Mouse (Mus musculus): ENCODE measurements around the gene Cul1. TPM values are rescaled to one million over a fixed set of nuclear protein-coding genes. Genes with fewer than 3 reads are reported as not detected.

Cul1 gene
- polyA plus RNA-seq, 2 experiments: 104 to 125 TPM

GRCm38 (mm10) chr6:47447658-47448057 lies 5.5 kb upstream of the Cul1 start:
- H3K9ac ChIP-seq (ENCODE audit: low read depth, low read length, severe bottlenecking): no peak overlapping the region
- DNase-seq (ENCODE audit: low spot score) (no peak), ATAC-seq (ENCODE audit: low FRiP score, low read depth) (no peak)
- H3K27me3 ChIP-seq (ENCODE audit: control insufficient read depth, insufficient read depth, low read length): no peaks in the 10 kb centered on the region
- H3K27ac ChIP-seq (replicated peaks; ENCODE audit: low read depth, low read length): no peak overlapping the region
- 89% methylated on average over 1 of the region's 1 CpGs for WGBS
- no peak for TF ChIP-seq POLR2A (IDR thresholded peaks at IDR 0.05; ENCODE audit: borderline replicate concordance, extremely low read depth, insufficient read depth, insufficient read length)
- H3K4me1 ChIP-seq (ENCODE audit: control insufficient read depth, insufficient read depth, low read length): no peaks in the 10 kb centered on the region
- H3K36me3 ChIP-seq (ENCODE audit: control insufficient read depth, insufficient read depth, low read length): no peaks in the 10 kb centered on the region
- no peaks in the 10 kb centered on the region for H3K9me3 ChIP-seq (ENCODE audit: control insufficient read depth, low read length)
- no peak overlapping the region for H3K4me2 ChIP-seq (replicated peaks; ENCODE audit: low read depth, low read length, severe bottlenecking)
- H3K4me3 ChIP-seq (replicated peaks; ENCODE audit: low read length): no peak overlapping the region

GRCm38 (mm10) chr6:47453522-47454130 lies 428 bp downstream of the Cul1 start:
- Histone ChIP-seq H3K27me3 (ENCODE audit: control insufficient read depth, insufficient read depth, low read length) (no peaks in the 10 kb centered on the region), H3K9ac (ENCODE audit: low read depth, low read length, severe bottlenecking) (peak overlapping the region; percentile 99), H3K4me2 (replicated peaks; ENCODE audit: low read depth, low read length, severe bottlenecking) (peak overlapping the region; percentile 84), H3K9me3 (ENCODE audit: control insufficient read depth, low read length) (no peaks in the 10 kb centered on the region), H3K4me1 (ENCODE audit: control insufficient read depth, insufficient read depth, low read length) (peaks cover 10% of the 10 kb centered on the region), H3K4me3 (replicated peaks; ENCODE audit: low read length) (peak overlapping the region; percentile 97), H3K27ac (replicated peaks; ENCODE audit: low read depth, low read length) (peak overlapping the region; percentile 99), H3K36me3 (ENCODE audit: control insufficient read depth, insufficient read depth, low read length) (no peaks in the 10 kb centered on the region)
- TF ChIP-seq POLR2A (IDR thresholded peaks at IDR 0.05; ENCODE audit: borderline replicate concordance, extremely low read depth, insufficient read depth, insufficient read length): 0 out of 2 replicates have a peak, but pooled peaks have one; percentile 44
- ATAC-seq (ENCODE audit: low FRiP score, low read depth): peak; percentile 63
- DNase-seq (ENCODE audit: low spot score): peak; percentile 51
- WGBS: under 1% methylated on average over 25 of the region's 42 CpGs

- ATAC-seq (ENCODE audit: low FRiP score, low read depth) (peak; percentile 86), DNase-seq (ENCODE audit: low spot score) (peak; percentile 44)
- Histone ChIP-seq H3K27me3 (ENCODE audit: control insufficient read depth, insufficient read depth, low read length) (no peaks in the 10 kb centered on the region), H3K4me1 (ENCODE audit: control insufficient read depth, insufficient read depth, low read length) (peaks cover 10% of the 10 kb centered on the region), H3K4me3 (replicated peaks; ENCODE audit: low read length) (peak overlapping the region; percentile 97), H3K9ac (ENCODE audit: low read depth, low read length, severe bottlenecking) (peak overlapping the region; percentile 99), H3K27ac (replicated peaks; ENCODE audit: low read depth, low read length) (peak overlapping the region; percentile 99), H3K4me2 (replicated peaks; ENCODE audit: low read depth, low read length, severe bottlenecking) (peak overlapping the region; percentile 84), H3K9me3 (ENCODE audit: control insufficient read depth, low read length) (no peaks in the 10 kb centered on the region), H3K36me3 (ENCODE audit: control insufficient read depth, insufficient read depth, low read length) (no peaks in the 10 kb centered on the region)
- no peak for TF ChIP-seq POLR2A (IDR thresholded peaks at IDR 0.05; ENCODE audit: borderline replicate concordance, extremely low read depth, insufficient read depth, insufficient read length)
- WGBS: 17% methylated on average over 16 of the region's 72 CpGs
These were observed 955 bp downstream of the Cul1 start for GRCm38 (mm10) chr6:47454131-47454574.

- no peaks in the 10 kb centered on the region for H3K27me3 ChIP-seq (ENCODE audit: control insufficient read depth, insufficient read depth, low read length)
- ATAC-seq (ENCODE audit: low FRiP score, low read depth): peak; percentile 66
- H3K9ac ChIP-seq (ENCODE audit: low read depth, low read length, severe bottlenecking): peak overlapping the region; percentile 99
- H3K27ac ChIP-seq (replicated peaks; ENCODE audit: low read depth, low read length): peak overlapping the region; percentile 99
- no peaks in the 10 kb centered on the region for H3K9me3 ChIP-seq (ENCODE audit: control insufficient read depth, low read length)
- TF ChIP-seq POLR2A (IDR thresholded peaks at IDR 0.05; ENCODE audit: borderline replicate concordance, extremely low read depth, insufficient read depth, insufficient read length): 0 out of 2 replicates have a peak, but pooled peaks have one; percentile 23
- peak overlapping the region; percentile 97 for H3K4me3 ChIP-seq (replicated peaks; ENCODE audit: low read length)
- peak; percentile 34 for DNase-seq (ENCODE audit: low spot score)
- H3K36me3 ChIP-seq (ENCODE audit: control insufficient read depth, insufficient read depth, low read length): no peaks in the 10 kb centered on the region
- under 1% methylated on average over 76 of the region's 79 CpGs for WGBS
- peak overlapping the region; percentile 84 for H3K4me2 ChIP-seq (replicated peaks; ENCODE audit: low read depth, low read length, severe bottlenecking)
- peaks cover 10% of the 10 kb centered on the region for H3K4me1 ChIP-seq (ENCODE audit: control insufficient read depth, insufficient read depth, low read length)
These were observed 1.7 kb downstream of the Cul1 start for GRCm38 (mm10) chr6:47454575-47455571.

GRCm38 (mm10) chr6:47455843-47456242 lies 2.6 kb downstream of the Cul1 start:
- Histone ChIP-seq H3K9ac (ENCODE audit: low read depth, low read length, severe bottlenecking) (peak overlapping the region; percentile 99; the same call in 1 of the 2 replicates), H3K4me1 (ENCODE audit: control insufficient read depth, insufficient read depth, low read length) (peaks cover 10% of the 10 kb centered on the region), H3K4me3 (replicated peaks; ENCODE audit: low read length) (peak overlapping the region; percentile 97), H3K27me3 (ENCODE audit: control insufficient read depth, insufficient read depth, low read length) (no peaks in the 10 kb centered on the region), H3K9me3 (ENCODE audit: control insufficient read depth, low read length) (no peaks in the 10 kb centered on the region), H3K36me3 (ENCODE audit: control insufficient read depth, insufficient read depth, low read length) (no peaks in the 10 kb centered on the region), H3K4me2 (replicated peaks; ENCODE audit: low read depth, low read length, severe bottlenecking) (peak overlapping the region; percentile 84), H3K27ac (replicated peaks; ENCODE audit: low read depth, low read length) (no peak overlapping the region)
- no peak for ATAC-seq (ENCODE audit: low FRiP score, low read depth)
- no peak for TF ChIP-seq POLR2A (IDR thresholded peaks at IDR 0.05; ENCODE audit: borderline replicate concordance, extremely low read depth, insufficient read depth, insufficient read length)
- no peak for DNase-seq (ENCODE audit: low spot score)
- WGBS: 67% methylated on average over 1 of the region's 1 CpGs

Data from limb, embryonic 14.5 days (tissue).